In the genomic region with DNA sequence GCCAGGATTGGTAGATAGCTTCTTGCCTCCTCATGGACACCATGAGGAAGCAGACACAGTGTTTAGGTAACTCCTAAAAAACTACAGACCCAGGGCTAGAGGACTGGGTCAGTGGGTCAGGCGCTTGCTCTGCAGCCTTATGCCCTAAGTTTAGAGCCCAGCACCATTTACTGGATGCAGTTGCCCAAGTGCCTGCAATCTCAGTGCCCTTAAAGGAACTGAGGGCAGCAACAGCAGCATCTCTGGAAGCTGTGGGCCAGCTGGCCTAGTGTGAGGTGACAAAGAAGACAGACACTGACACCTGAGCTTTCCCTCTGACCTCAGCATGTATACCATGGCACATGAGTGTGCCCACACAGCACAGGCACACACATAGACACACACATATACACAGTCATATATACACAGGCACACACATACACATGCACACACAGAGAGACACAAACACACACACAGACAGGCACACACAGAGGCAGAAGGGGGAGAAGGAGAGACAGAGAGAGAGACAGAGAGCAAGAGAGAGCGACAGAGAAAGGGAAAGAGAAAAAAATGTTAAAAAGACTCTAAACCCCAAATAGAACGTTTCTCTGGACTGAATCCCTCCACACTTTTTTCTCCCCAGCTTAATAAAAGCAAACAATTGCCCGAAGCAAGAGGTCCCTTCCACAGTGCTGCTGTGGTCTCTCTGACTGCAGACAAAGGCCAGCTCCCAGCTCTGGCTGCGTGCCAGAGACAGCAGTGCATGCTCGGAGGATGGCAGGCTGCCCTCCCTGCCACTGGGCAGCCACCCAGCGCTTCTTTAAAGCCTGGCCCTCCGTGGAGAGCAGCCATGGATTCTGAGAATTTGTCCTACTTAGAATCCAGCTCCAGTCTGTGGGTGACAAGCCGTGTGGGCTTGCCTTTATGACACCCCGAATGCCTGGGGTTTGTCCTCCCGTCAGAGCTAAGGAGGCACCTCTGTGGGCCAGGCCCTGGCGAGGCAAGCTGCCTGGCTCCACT, we compare ENCODE assay signal across 9 mouse cellular contexts.
DNase-seq lines count a peak whose midpoint lies in the region; ATAC-seq lines count a peak whose summit lies in the region.
"Had no signal": no experiment of that assay in that cellular context is flagged by ENCODE, and none has a peak within 500 bp of the region (broad histone marks: within the 10 kb centered on the region; RNA-seq: fewer than 3 reads in every experiment).

No protein-coding gene starts in this region.

- H3K27me3 ChIP-seq in forebrain, embryonic 13.5 days: peaks cover 7% of the 10 kb centered on the region
- H3K27me3 ChIP-seq in heart, embryonic 15.5 days: peaks cover 21% of the 10 kb centered on the region
- H3K27me3 ChIP-seq: limb, embryonic 12.5 days had no signal

- ATAC-seq in forebrain, embryonic 13.5 days: peak; percentile 92
- ATAC-seq in heart, embryonic 15.5 days (replicated peaks; ENCODE audit: insufficient number of reproducible peaks, insufficient read depth, low FRiP score, low read depth): peak; percentile 82

- H3K9me3 ChIP-seq in forebrain, embryonic 13.5 days (replicated peaks): no peaks in the 10 kb centered on the region
- no peaks in the 10 kb centered on the region for H3K9me3 ChIP-seq in heart, embryonic 15.5 days (replicated peaks)
- H3K9me3 ChIP-seq: limb, embryonic 12.5 days had no signal

- 18% methylated on average over 12 of the region's 12 CpGs for WGBS in forebrain, embryonic 13.5 days
- WGBS in heart, embryonic 15.5 days: 31% methylated on average over 12 of the region's 12 CpGs

- peak; percentile 41 for DNase-seq in urinary bladder, adult 2 months (ENCODE audit: low spot score)
- DNase-seq in urinary bladder, postnatal 10 days (ENCODE audit: low spot score): no peak
- peak; percentile 44 to 81 for DNase-seq in layer of hippocampus, adult 18-20 months (ENCODE audit: low spot score in 2 of 2)
- DNase-seq in lung, postnatal 25 days (ENCODE audit: low spot score): peak; percentile 21
- peak; percentile 75 for DNase-seq in right cerebral cortex, postnatal 14 days
- DNase-seq in yolk sac, embryonic 10.5 days (ENCODE audit: low spot score): no peak

- peak overlapping the region; percentile 54 for H3K9ac ChIP-seq in forebrain, embryonic 13.5 days
- no peak overlapping the region for H3K9ac ChIP-seq in heart, embryonic 15.5 days
- H3K9ac ChIP-seq: limb, embryonic 12.5 days had no signal

- H3K4me3 ChIP-seq in forebrain, embryonic 13.5 days: no peak overlapping the region
- no peak overlapping the region for H3K4me3 ChIP-seq in heart, embryonic 15.5 days
- H3K4me3 ChIP-seq: limb, embryonic 12.5 days had no signal

- H3K4me2 ChIP-seq in forebrain, embryonic 13.5 days: peak overlapping the region; percentile 20
- no peak overlapping the region for H3K4me2 ChIP-seq in heart, embryonic 15.5 days
- H3K4me2 ChIP-seq: limb, embryonic 12.5 days had no signal

- H3K4me1 ChIP-seq in forebrain, embryonic 13.5 days: peaks cover 27% of the 10 kb centered on the region
- H3K4me1 ChIP-seq in heart, embryonic 15.5 days (replicated peaks): peaks cover 14% of the 10 kb centered on the region

- H3K27ac ChIP-seq in forebrain, embryonic 13.5 days: peak overlapping the region; percentile 78
- H3K27ac ChIP-seq in heart, embryonic 15.5 days: peak overlapping the region; percentile 51
- H3K27ac ChIP-seq: limb, embryonic 12.5 days had no signal

- H3K36me3 ChIP-seq in forebrain, embryonic 13.5 days (ENCODE audit: poor library complexity, severe bottlenecking): peaks cover 10% of the 10 kb centered on the region; the same call in 1 of the 2 replicates
- H3K36me3 ChIP-seq in heart, embryonic 15.5 days: no peaks in the 10 kb centered on the region
- H3K36me3 ChIP-seq: limb, embryonic 12.5 days had no signal

Comparison
In these comparisons a context has a peak if more than half of its experiments do, and no peak if none do; other contexts are left out.
1. DNase-seq: peak in urinary bladder, adult 2 months (single experiment), layer of hippocampus, adult 18-20 months (2 of 2), lung, postnatal 25 days (single experiment) and right cerebral cortex, postnatal 14 days (single experiment); none in urinary bladder, postnatal 10 days (single experiment) and yolk sac, embryonic 10.5 days (single experiment).